Mouse (Mus musculus): ENCODE results near the gene Hist1h4c. TPM values are rescaled to one million over a fixed set of nuclear protein-coding genes. Genes with fewer than 3 reads are reported as not detected.
A peak's percentile ranks its signal among the peaks of the same experiment; 100 is the strongest.
"Not testable (repeated sequence)": the region's sequence is repeated elsewhere in the genome, so short reads cannot be mapped to it uniquely, and the experiment has no call there.

Hist1h4c gene
- polyA plus RNA-seq, 2 experiments from 2014 or later = 8.7 to 9.4 TPM

DNA sequence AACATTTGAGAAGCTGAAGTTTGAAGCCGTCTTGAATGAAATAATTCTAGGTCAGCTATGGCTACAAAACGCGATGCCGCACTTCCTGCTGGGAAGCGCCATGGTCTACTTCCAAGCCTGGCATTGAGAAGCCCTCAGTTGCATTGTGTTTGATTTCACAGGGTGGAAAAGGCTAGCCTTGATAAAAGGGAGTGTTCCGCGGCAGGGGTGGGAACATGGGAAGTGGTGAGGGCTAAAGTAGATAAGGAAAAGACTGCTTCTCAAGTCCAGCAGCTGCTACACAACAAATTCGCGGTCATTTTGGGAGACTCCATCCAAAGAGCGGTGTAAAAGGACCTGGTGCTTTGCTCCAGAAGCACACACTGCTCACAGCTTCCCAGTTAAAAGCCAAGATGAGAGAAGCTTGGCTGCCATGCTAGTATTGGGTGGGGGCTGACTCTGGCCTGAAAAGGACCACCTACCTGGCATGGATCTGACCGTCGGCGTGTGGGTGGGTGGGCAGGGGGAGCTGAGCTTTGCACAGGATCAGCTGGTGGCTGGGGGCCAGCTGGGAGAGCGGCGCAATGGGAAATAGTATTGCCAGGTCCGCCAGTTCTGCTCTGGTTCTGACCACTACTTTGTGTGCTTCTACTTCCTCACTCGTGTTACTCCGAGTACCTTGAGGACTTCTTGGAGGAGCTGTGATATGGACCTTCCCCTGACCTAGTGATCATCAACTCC lies 30.4 kb upstream of the Hist1h4c start:
- ATAC-seq = no peak

DNA sequence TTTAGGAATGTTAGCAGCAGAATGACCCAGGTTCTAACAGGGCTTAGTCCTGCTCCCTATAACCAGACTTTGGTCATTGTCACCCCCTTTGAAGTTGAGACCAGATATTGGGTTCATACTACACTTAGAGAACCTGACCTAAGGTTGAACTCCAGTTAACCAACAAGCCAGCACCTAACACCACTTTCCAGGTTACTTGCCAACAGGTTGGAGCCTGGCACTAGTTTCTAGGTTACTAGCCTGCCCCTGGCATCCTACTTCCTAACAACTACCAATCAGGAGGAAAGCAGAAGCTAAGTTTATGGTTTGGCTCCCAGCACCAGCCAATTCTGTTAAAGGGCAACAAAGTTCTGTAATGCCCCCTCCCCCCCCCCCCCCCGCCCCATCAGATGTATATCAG lies 27.0 kb upstream of the Hist1h4c start:
- ATAC-seq = no peak

GRCm38 (mm10) chr13:23724239-23724638 lies 26.0 kb upstream of the Hist1h4c start:
- ATAC-seq = no peak

GRCm38 (mm10) chr13:23717593-23718245 lies 19.5 kb upstream of the Hist1h4c start:
- not testable (repeated sequence) for ATAC-seq

- ATAC-seq = no peak
Measured at GRCm38 (mm10) chr13:23717176-23717575, 18.9 kb upstream of the Hist1h4c start.

GRCm38 (mm10) chr13:23716261-23717042 lies 18.2 kb upstream of the Hist1h4c start:
- ATAC-seq = no peak

GRCm38 (mm10) chr13:23710374-23711089 lies 12.3 kb upstream of the Hist1h4c start, which contains the start of gene Hfe:
Gene Hfe, minus strand, starts transcription at chr13:23710854.
- peak; percentile 92 for ATAC-seq

GRCm38 (mm10) chr13:23709714-23710373 lies 11.6 kb upstream of the Hist1h4c start:
- peak; percentile 30 for ATAC-seq

DNA sequence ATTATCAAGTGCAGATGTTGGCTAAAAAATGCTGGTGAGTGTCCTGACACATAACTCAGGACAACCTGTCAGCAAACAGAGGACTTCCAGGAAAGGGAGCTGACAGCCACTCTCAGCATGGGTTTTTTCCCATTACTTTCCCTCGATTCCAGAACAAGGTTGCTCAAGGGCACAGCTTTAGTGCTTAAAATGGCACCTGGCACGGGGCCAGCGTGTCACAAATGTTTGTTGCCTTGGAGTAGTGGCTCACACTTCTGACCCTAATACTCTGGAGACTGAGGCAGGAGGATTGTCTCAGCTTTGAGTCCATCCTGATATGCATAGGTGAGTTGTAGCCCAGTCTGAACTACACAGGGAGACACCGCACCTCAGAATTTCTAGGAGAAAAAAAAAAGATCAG lies 10.4 kb upstream of the Hist1h4c start:
- ATAC-seq = no peak

DNA sequence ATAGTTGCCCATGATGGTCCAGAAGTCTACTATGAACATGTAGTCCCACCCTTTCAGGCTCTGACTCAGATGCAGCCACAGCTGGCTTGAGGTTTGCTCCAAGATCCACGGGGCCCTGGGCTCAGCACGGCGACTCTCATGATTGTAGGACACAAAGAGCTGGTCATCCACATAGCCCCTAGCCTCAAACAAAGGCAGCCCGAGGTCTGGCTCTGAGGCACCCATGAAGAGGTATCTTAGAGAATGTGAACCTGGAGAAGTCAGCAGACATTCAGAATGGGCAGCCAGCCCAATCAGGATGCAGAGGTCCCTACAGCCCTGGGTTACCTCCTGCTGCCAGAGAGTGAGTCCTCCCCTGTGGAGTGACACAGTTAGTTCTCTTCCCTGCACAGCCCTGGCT lies 9.8 kb upstream of the Hist1h4c start:
- no peak for ATAC-seq

GRCm38 (mm10) chr13:23706771-23707170 lies 8.5 kb upstream of the Hist1h4c start:
- no peak for ATAC-seq

- no peak for ATAC-seq
Measured at GRCm38 (mm10) chr13:23705751-23706356, 7.6 kb upstream of the Hist1h4c start.

DNA sequence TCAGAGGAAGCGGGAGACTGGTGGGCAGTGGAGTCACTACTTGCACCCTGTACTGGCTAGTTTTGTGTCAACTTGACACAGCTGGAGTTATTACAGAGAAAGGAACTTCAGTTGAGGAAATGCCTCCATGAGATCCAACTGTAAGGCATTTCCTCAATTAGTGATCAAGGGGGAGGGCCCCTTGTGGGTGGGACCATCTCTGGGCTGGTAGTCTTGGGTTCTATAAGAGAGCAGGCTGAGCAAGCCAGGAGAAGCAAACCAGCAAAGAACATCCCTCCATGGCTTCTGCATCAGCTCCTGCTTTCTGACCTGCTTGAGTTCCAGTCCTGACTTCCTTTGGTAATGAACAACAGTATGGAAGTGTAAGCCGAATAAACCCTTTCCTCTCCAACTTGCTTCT lies 4.5 kb upstream of the Hist1h4c start:
- ATAC-seq = not testable (repeated sequence)

DNA sequence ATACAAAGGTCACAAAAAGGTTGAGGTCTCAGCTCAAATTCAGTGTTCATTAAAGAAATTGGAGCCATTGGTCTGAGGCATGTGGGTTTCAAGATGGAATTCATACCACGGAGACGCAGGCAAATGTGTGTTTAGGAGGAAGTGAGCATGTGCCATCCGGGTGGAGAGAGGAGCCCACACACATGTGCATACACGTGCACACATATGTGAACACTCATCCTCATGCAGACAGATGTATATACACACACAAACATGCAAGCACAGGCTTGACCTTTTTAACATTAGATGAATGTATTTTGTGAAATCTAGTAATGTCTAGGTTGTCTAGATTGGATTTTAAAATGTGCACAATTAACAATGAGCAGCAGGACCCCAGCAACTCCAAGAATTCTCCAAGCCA lies 4.0 kb upstream of the Hist1h4c start:
- ATAC-seq = no peak

DNA sequence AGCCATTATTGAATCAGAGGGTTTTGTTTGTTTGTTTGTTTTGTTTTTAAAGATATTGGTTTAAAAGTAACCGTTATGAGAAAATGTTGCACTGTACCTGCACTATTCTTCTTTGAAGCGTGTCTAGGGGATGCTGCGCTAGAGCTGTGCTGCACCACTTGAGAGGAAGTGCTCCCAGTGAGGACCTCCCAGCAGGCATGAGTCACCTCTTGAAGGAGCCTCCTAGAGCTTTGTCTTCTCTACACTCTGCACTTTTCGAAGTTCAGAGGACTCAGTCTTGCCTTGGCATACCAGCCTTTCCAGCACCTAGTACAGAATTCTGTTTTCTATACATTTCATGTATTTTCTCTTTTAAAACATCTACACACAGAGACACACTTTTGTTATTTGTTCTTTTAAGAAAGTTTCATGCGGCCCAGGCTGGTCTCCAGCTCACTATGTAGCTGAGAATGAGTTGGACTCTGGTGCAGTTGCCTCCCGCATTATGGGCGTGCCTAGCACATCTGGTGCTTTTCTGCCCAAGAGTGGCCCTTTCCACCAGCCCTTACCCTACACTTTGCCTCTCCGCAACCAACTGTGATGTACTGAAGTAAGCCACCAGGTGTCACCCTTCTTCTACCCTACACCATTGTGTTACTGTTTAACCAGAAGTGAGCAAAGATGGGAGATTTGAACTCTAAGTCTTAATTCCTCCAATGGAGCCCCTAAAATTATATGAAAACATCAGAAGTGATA lies 2.7 kb upstream of the Hist1h4c start:
- peak; percentile 57 for ATAC-seq

- no peak for ATAC-seq
Measured at GRCm38 (mm10) chr13:23699767-23700166, 1.5 kb upstream of the Hist1h4c start.

GRCm38 (mm10) chr13:23698996-23699395 lies 742 bp upstream of the Hist1h4c start:
- ATAC-seq = no peak

GRCm38 (mm10) chr13:23697491-23698299 lies 559 bp downstream of the Hist1h4c start:
- ATAC-seq = peak; percentile 31

DNA sequence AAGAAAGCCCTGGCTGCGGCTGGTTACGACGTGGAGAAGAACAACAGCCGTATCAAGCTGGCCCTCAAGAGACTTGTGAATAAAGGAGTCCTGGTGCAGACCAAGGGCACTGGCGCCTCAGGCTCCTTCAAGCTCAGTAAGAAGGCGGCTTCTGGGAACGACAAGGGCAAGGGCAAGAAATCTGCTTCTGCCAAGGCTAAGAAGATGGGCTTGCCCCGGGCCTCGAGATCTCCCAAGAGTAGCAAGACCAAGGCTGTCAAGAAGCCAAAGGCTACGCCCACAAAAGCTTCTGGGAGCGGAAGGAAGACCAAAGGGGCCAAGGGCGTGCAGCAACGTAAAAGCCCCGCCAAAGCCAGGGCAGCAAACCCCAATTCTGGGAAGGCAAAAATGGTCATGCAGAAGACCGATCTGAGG lies 2.2 kb downstream of the Hist1h4c start:
- ATAC-seq = no peak

DNA sequence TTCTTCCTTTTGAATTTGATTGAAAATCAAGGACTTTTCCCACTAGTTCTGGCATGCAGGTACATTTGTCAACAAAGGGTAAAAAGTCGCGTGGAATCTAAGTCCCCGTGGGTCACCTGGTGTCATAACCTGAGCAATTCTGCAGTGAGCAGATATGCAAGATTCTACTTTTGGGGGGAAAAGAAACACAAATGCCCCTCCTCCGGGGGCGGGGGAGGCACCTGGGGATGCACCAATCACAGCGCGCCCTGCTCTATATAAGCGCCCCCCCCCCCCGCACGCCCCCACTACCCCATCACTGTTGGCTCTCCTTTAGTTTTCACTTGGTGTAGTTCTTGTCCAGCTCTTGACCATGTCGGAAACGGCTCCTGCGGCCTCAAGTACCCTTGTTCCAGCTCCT lies 2.7 kb downstream of the Hist1h4c start, which contains the start of gene Hist1h1t:
Gene Hist1h1t (plus strand): TSS at position 301 of the 400 bp plus-strand sequence.
- ATAC-seq = no peak

Measured in CD4-positive, CD25-positive, alpha-beta regulatory T cell, adult 4 months (primary cell).